ENCODE assay signal across 13 mouse cellular contexts in genomic region chrX:13054612-13055011, GRCm38 (mm10). TPM values are rescaled to one million over a fixed set of nuclear protein-coding genes. Genes with fewer than 3 reads are reported as not detected.
DNase-seq lines count a peak whose midpoint lies in the region; ATAC-seq and TF ChIP-seq lines count a peak whose summit lies in the region.
"Had no signal": no experiment of that assay in that cellular context is flagged by ENCODE, and none has a peak within 500 bp of the region (broad histone marks: within the 10 kb centered on the region; RNA-seq: fewer than 3 reads in every experiment).

No protein-coding gene starts in this region.

- H3K4me1 ChIP-seq in intestine, embryonic 16.5 days (ENCODE audit: control insufficient read depth, insufficient read depth, low read length), result no peaks in the 10 kb centered on the region
- H3K4me1 ChIP-seq in forebrain, embryonic 11.5 days (replicated peaks; ENCODE audit: control insufficient read depth, insufficient read depth, low read length), result no peaks in the 10 kb centered on the region
- no peaks in the 10 kb centered on the region for H3K4me1 ChIP-seq in forebrain, embryonic 16.5 days (replicated peaks; ENCODE audit: control insufficient read depth, insufficient read depth, low read length)
- H3K4me1 ChIP-seq in thymus, adult 2 months (replicated peaks; ENCODE audit: control insufficient read depth, insufficient read depth, low read length), result no peaks in the 10 kb centered on the region
- H3K4me1 ChIP-seq: embryonic facial prominence, embryonic 15.5 days had no signal

- no peak for TF ChIP-seq POLR2A in thymus, adult 2 months (IDR thresholded peaks at IDR 0.05; ENCODE audit: control insufficient read depth, extremely low read depth, insufficient read depth, low read length, poor library complexity)

- no peak overlapping the region for H3K4me2 ChIP-seq in intestine, embryonic 16.5 days (ENCODE audit: low read depth, low read length)
- no peak overlapping the region for H3K4me2 ChIP-seq in forebrain, embryonic 11.5 days (ENCODE audit: low read depth, low read length, severe bottlenecking)
- H3K4me2 ChIP-seq in forebrain, embryonic 16.5 days (ENCODE audit: low read length), result no peak overlapping the region
- H3K4me2 ChIP-seq: embryonic facial prominence, embryonic 15.5 days had no signal

- no peak overlapping the region for H3K27ac ChIP-seq in intestine, embryonic 16.5 days (ENCODE audit: low read length)
- H3K27ac ChIP-seq in forebrain, embryonic 11.5 days (ENCODE audit: low read depth, low read length), result no peak overlapping the region
- no peak overlapping the region for H3K27ac ChIP-seq in forebrain, embryonic 16.5 days (ENCODE audit: low read length)
- no peak overlapping the region for H3K27ac ChIP-seq in thymus, adult 2 months (ENCODE audit: control insufficient read depth, insufficient read depth, low read length)
- H3K27ac ChIP-seq: embryonic facial prominence, embryonic 15.5 days; left cerebral cortex, adult 2 months had no signal

- no peaks in the 10 kb centered on the region for H3K36me3 ChIP-seq in intestine, embryonic 16.5 days (ENCODE audit: control insufficient read depth, insufficient read depth, low read length)
- H3K36me3 ChIP-seq in forebrain, embryonic 11.5 days (ENCODE audit: control insufficient read depth, insufficient read depth, low read length), result no peaks in the 10 kb centered on the region
- H3K36me3 ChIP-seq in forebrain, embryonic 16.5 days (ENCODE audit: control insufficient read depth, insufficient read depth), result no peaks in the 10 kb centered on the region
- H3K36me3 ChIP-seq in thymus, adult 2 months (ENCODE audit: control insufficient read depth, insufficient read depth, low read length), result no peaks in the 10 kb centered on the region
- H3K36me3 ChIP-seq: embryonic facial prominence, embryonic 15.5 days had no signal

- H3K9ac ChIP-seq in intestine, embryonic 16.5 days (ENCODE audit: low read depth, low read length), result no peak overlapping the region
- no peak overlapping the region for H3K9ac ChIP-seq in forebrain, embryonic 11.5 days (ENCODE audit: low read length)
- H3K9ac ChIP-seq in forebrain, embryonic 16.5 days (replicated peaks; ENCODE audit: low read depth, low read length), result no peak overlapping the region
- H3K9ac ChIP-seq: embryonic facial prominence, embryonic 15.5 days had no signal

- H3K9me3 ChIP-seq in intestine, embryonic 16.5 days (ENCODE audit: control insufficient read depth, low read length), result no peaks in the 10 kb centered on the region
- no peaks in the 10 kb centered on the region for H3K9me3 ChIP-seq in forebrain, embryonic 11.5 days (ENCODE audit: control insufficient read depth, low read length)
- no peaks in the 10 kb centered on the region for H3K9me3 ChIP-seq in forebrain, embryonic 16.5 days (ENCODE audit: control insufficient read depth, low read length)
- H3K9me3 ChIP-seq: embryonic facial prominence, embryonic 15.5 days had no signal

- no peak overlapping the region for H3K4me3 ChIP-seq in intestine, embryonic 16.5 days (ENCODE audit: low read length)
- H3K4me3 ChIP-seq in forebrain, embryonic 11.5 days (ENCODE audit: low read depth, low read length), result no peak overlapping the region
- no peak overlapping the region for H3K4me3 ChIP-seq in forebrain, embryonic 16.5 days (replicated peaks; ENCODE audit: low read length)
- no peak overlapping the region for H3K4me3 ChIP-seq in thymus, adult 2 months (ENCODE audit: control insufficient read depth, insufficient read depth, low read length)
- H3K4me3 ChIP-seq: embryonic facial prominence, embryonic 15.5 days; left cerebral cortex, adult 2 months had no signal

- 40% methylated on average over 1 of the region's 1 CpGs for WGBS in intestine, embryonic 16.5 days
- 87% methylated on average over 1 of the region's 1 CpGs for WGBS in forebrain, embryonic 11.5 days
- 78% methylated on average over 1 of the region's 1 CpGs for WGBS in forebrain, embryonic 16.5 days
- 68% methylated on average over 1 of the region's 1 CpGs for WGBS in thymus, adult 2 months

- peak; percentile 95 for ATAC-seq in intestine, embryonic 16.5 days
- ATAC-seq in forebrain, embryonic 11.5 days (replicated peaks; ENCODE audit: low FRiP score), result no peak
- no peak for ATAC-seq in forebrain, embryonic 16.5 days

- no peaks in the 10 kb centered on the region for H3K27me3 ChIP-seq in intestine, embryonic 16.5 days (replicated peaks; ENCODE audit: control insufficient read depth, insufficient read depth, low read length)
- no peaks in the 10 kb centered on the region for H3K27me3 ChIP-seq in forebrain, embryonic 11.5 days (ENCODE audit: control insufficient read depth, insufficient read depth, low read length)
- no peaks in the 10 kb centered on the region; the same call in 1 of the 2 replicates for H3K27me3 ChIP-seq in forebrain, embryonic 16.5 days (replicated peaks; ENCODE audit: control insufficient read depth, insufficient read depth, low read length)
- no peaks in the 10 kb centered on the region for H3K27me3 ChIP-seq in thymus, adult 2 months (ENCODE audit: control insufficient read depth, insufficient read depth, low read length)

- TF ChIP-seq CTCF in thymus, adult 2 months (IDR thresholded peaks at IDR 0.05; ENCODE audit: borderline replicate concordance, control insufficient read depth, extremely low read depth, insufficient read depth, low read length, poor library complexity), result no peak

- peak; percentile 70 for DNase-seq in ovary, adult 18-20 months (ENCODE audit: low spot score)
- DNase-seq in ovary, postnatal 14 days (ENCODE audit: low spot score), result no peak
- peak; percentile 16 for DNase-seq in brain, adult 2 months (ENCODE audit: low read depth, low spot score)
- DNase-seq in spleen, postnatal 14 days (ENCODE audit: low spot score in 2 of 2), result peak; percentile 8 to 21
- no peak for DNase-seq in forebrain, embryonic 11.5 days (ENCODE audit: low spot score)
- no peak for DNase-seq in thymus, adult 2 months
- DNase-seq: cerebellum, adult 9-11 months; lung, adult 2 months; midbrain, embryonic 14.5 days had no signal

RNA-seq across cellular contexts. Expression of gene Usp9x, which starts 16.7 kb away (rescaled TPM):
- 14.3 and 15.8 TPM in 2 replicates for polyA plus RNA-seq in intestine, embryonic 16.5 days (2015; fragmentation: Nextera tagmentation; extraction: Ambion mirVana)
- 64.2 and 76.0 TPM in 2 replicates for polyA plus RNA-seq in forebrain, embryonic 11.5 days (2014; fragmentation: Nextera tagmentation; extraction: Ambion mirVana)
- 43.0 and 52.3 TPM in 2 replicates for polyA plus RNA-seq in forebrain, embryonic 16.5 days (2015; fragmentation: Nextera tagmentation; extraction: Ambion mirVana)
- polyA plus RNA-seq in thymus, adult 2 months (2012; rRNA removed), result 14.4 and 16.2 TPM in 2 replicates

Comparison
In these comparisons a context has a peak if more than half of its experiments do, and no peak if none do; other contexts are left out.
1. DNase-seq: peak in ovary, adult 18-20 months (single experiment), brain, adult 2 months (single experiment) and spleen, postnatal 14 days (2 of 2); none in ovary, postnatal 14 days (single experiment), forebrain, embryonic 11.5 days (single experiment) and thymus, adult 2 months (single experiment).